In genomic region chr14:76473404-76473803, GRCm38 (mm10) we compare ENCODE assay signal across 8 mouse cellular contexts. TPM values are rescaled to one million over a fixed set of nuclear protein-coding genes. Genes with fewer than 3 reads are reported as not detected.
A peak's percentile ranks its signal among the peaks of the same experiment; 100 is the strongest.
DNase-seq lines count a peak whose midpoint lies in the region.

No protein-coding gene starts in this region.

- peak; percentile 60 to 75 for DNase-seq in cerebellum, adult 18-20 months
- DNase-seq in cerebellum, adult 11-12 months = no peak
- peak; percentile 72 to 76 for DNase-seq in left cerebral cortex, postnatal 14 days (ENCODE audit: low spot score in 2 of 2)
- no peak for DNase-seq in left cerebral cortex, postnatal 10 days (ENCODE audit: extremely low spot score in 1 of 2, low spot score in 2 of 2)
- DNase-seq in R1 (ENCODE audit: low read depth, low spot score) = peak; percentile 79
- peak; percentile 87 for DNase-seq in embryo, embryonic 10 days (ENCODE audit: low spot score)
- peak; percentile 69 to 76 for DNase-seq in kidney, postnatal 4 days
- DNase-seq in retina, embryonic 14.5 days (ENCODE audit: low spot score) = peak; percentile 85

- intact Hi-C loops in left cerebral cortex, postnatal 14 days (cut with DNase I) = loop anchor here (5.0 kb wide), 1 partner anchor 351 kb away; no protein-coding TSS in a partner anchor
- intact Hi-C loops in left cerebral cortex, postnatal 10 days (cut with DNase I) = loop anchor here (2.0 to 10.0 kb wide), 2 partner anchors 321 to 349 kb away; no protein-coding TSS in a partner anchor

RNA-seq across cellular contexts. Expression of gene Tsc22d1, which starts 58.6 kb away (rescaled TPM):
- total RNA-seq in left cerebral cortex, postnatal 14 days (2021) = 100 to 1,000 TPM; 559 to 625 TPM
- 100 to 1,000 TPM; 541 to 586 TPM for total RNA-seq in left cerebral cortex, postnatal 10 days (2021)

Comparison
In these comparisons a context has a peak if more than half of its experiments do, and no peak if none do; other contexts are left out.
1. DNase-seq: peak in cerebellum, adult 18-20 months (2 of 2), left cerebral cortex, postnatal 14 days (2 of 2), R1 (single experiment), embryo, embryonic 10 days (single experiment), kidney, postnatal 4 days (2 of 2) and retina, embryonic 14.5 days (single experiment); none in cerebellum, adult 11-12 months (single experiment) and left cerebral cortex, postnatal 10 days (0 of 2).